Mouse (Mus musculus) lung, embryonic 14.5 days (tissue): Measurements from ENCODE around the gene Fggy. TPM values are rescaled to one million over a fixed set of nuclear protein-coding genes. Genes with fewer than 3 reads are reported as not detected.

Experiments
- ATAC-seq: fragments of 200-750 bp; cut with Nextera tagmentation; 2 replicates; pipeline ENCODE4 v1.8.0; 2017; ENCODE audit warnings: mild to moderate bottlenecking, moderate TSS enrichment, moderate library complexity; ENCODE audit not compliant: insufficient read depth
- DNase-seq: peaks from one replicate; pipeline ENCODE4 v3.0.0-alpha.2; 2015
- H3K27ac ChIP-seq: fragments of 300-500 bp; sonication (generic); 2 replicates; pipeline ENCODE4 v1.5.1; 2014; ENCODE audit warnings: low read depth, mild to moderate bottlenecking, moderate library complexity
- H3K27me3 ChIP-seq: fragments of 300-500 bp; sonication (generic); 2 replicates; pipeline ENCODE4 v1.6.1; 2014; ENCODE audit warnings: low read length, control low read depth; ENCODE audit not compliant: insufficient read depth
- H3K36me3 ChIP-seq: fragments of 300-500 bp; sonication (generic); 2 replicates; pipeline ENCODE4 v1.6.1; 2014; ENCODE audit warnings: control low read depth; ENCODE audit not compliant: insufficient read depth
- H3K4me1 ChIP-seq: fragments of 300-500 bp; sonication (generic); 2 replicates; pipeline ENCODE4 v1.6.1; 2014; ENCODE audit warnings: antibody characterized with exemption, control low read depth; ENCODE audit not compliant: insufficient read depth
- H3K4me2 ChIP-seq: fragments of 300-500 bp; sonication (generic); 2 replicates; pipeline ENCODE4 v1.6.1; 2014; ENCODE audit warnings: mild to moderate bottlenecking
- H3K4me3 ChIP-seq: fragments of 300-500 bp; sonication (generic); 2 replicates; pipeline ENCODE4 v1.5.1; 2014; ENCODE audit warnings: low read depth, low read length
- H3K9ac ChIP-seq: fragments of 300-500 bp; sonication (generic); 2 replicates; pipeline ENCODE4 v1.6.1; 2014
- H3K9me3 ChIP-seq: fragments of 300-500 bp; sonication (generic); 2 replicates; pipeline ENCODE4 v1.6.1; 2016; ENCODE audit warnings: low read depth, low read length, control low read depth
- CTCF ChIP-seq: IDR thresholded peaks from 2 replicates; pipeline ENCODE4 v1.5.1; 2016; ENCODE audit warnings: antibody characterized with exemption, low read depth
- WGBS: fragments of 180-500 bp; shearing (Covaris S2); extraction: QIAGEN DNeasy Blood & Tissue Kit; methylation state at CpG from one replicate; pipeline ENCODE4 v1.1.7; 2014; 5-methylcytosine and 5-hydroxymethylcytosine counted together
- polyA plus RNA-seq: library from polyadenylated mRNA; unstranded; fragments of >200 nt; fragmentation: Nextera tagmentation; extraction: Ambion mirVana; gene quantifications from 2 replicates; pipeline ENCODE4 v1.2.1, GENCODE M21; 2014

Gene Fggy
- polyA plus RNA-seq, 1 experiment from 2014 or later: 9.8 TPM

DNA sequence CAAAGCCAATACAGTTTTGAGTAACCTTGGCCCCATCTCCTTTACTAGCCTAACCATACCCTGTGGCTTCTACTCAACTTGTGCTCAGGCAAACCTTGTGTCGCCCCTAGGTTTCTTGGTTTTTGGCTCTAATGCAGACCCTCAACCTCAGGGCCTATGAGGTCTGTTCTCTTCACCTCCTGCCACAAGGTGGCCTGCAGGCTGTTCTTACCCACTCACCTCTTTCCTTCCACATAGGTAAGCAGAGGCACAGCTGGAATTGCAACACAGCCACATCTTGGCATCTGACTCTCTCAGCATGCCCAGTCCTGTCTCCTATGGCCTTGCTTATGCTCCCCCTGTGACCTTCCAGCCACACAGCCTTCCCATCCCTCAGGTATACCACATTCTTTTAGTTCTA is 114.7 kb downstream of the Fggy start:
- Histone ChIP-seq H3K9ac (no peak overlapping the region), H3K4me1 (no peaks in the 10 kb centered on the region), H3K9me3 (no peaks in the 10 kb centered on the region), H3K27ac (no peak overlapping the region), H3K27me3 (no peaks in the 10 kb centered on the region), H3K4me2 (no peak overlapping the region), H3K4me3 (no peak overlapping the region), H3K36me3 (no peaks in the 10 kb centered on the region)
- no peak for ATAC-seq
- 91% methylated on average over 1 of the region's 1 CpGs for WGBS
- DNase-seq: no peak
- no peak for TF ChIP-seq CTCF

DNA sequence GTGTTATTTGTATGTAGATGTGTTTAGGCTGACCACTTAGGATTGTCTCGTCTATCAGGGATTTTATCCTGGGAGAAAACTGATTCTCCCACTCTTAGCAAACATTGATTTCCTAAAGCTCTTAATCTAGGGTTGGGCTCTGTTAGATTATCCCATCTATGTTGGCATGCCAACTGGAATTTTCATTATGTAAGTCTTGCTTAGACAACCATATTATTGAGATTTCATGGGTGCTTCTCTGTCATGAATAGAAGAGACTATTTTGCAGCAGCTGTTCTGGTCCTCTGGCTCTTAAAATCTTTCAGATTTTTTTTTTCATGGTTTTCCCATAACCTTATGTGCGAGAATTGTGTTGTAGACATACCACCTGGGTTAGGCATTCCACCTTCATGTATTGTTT is 119.1 kb downstream of the Fggy start:
- DNase-seq: no peak
- Histone ChIP-seq H3K4me1 (no peaks in the 10 kb centered on the region), H3K27ac (no peak overlapping the region), H3K4me2 (no peak overlapping the region), H3K9ac (no peak overlapping the region), H3K9me3 (no peaks in the 10 kb centered on the region), H3K36me3 (no peaks in the 10 kb centered on the region), H3K4me3 (no peak overlapping the region), H3K27me3 (no peaks in the 10 kb centered on the region)
- 82% methylated on average over 2 of the region's 2 CpGs for WGBS
- no peak for TF ChIP-seq CTCF
- no peak for ATAC-seq

DNA sequence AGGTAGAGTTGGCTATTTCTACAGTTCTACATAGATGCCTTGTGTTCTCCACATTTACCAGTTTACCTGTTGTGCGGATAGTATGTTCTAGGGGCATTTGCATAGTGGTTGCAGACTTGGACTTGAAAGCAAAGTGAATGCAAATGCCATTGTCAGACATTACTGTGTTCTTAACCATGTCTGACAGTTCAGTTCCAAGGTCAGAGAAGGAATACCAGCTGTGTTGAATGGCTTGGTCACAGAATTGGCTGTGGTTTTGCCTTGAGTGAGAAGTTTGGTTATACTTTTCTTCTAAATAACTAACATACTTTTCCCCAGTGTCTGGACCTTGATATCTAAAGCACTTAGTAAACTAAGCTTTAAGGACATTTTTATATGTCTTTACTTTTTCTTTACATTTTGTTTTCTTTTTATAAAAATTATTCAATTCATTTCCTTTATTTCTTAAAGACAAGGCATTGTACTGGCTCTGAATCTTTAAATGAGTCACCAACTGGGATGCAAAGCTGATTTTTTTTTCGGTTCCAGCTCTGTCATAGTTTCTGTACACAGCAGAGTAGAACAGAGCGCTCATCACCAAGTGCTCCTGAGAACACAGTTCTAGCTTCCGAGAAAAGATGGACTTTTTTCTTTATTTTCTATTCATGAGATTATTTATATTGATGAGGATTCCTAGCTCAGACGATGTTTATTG is 123.6 kb downstream of the Fggy start:
- DNase-seq (no peak), ATAC-seq (no peak)
- Histone ChIP-seq H3K27ac (no peak overlapping the region), H3K4me3 (no peak overlapping the region), H3K9me3 (no peaks in the 10 kb centered on the region), H3K4me1 (0 out of 2 replicates have a peak, but pooled peaks cover 3% of the 10 kb centered on the region), H3K27me3 (no peaks in the 10 kb centered on the region), H3K36me3 (no peaks in the 10 kb centered on the region), H3K9ac (no peak overlapping the region), H3K4me2 (no peak overlapping the region)
- TF ChIP-seq CTCF: no peak
- WGBS: 77% methylated on average over 5 of the region's 5 CpGs

DNA sequence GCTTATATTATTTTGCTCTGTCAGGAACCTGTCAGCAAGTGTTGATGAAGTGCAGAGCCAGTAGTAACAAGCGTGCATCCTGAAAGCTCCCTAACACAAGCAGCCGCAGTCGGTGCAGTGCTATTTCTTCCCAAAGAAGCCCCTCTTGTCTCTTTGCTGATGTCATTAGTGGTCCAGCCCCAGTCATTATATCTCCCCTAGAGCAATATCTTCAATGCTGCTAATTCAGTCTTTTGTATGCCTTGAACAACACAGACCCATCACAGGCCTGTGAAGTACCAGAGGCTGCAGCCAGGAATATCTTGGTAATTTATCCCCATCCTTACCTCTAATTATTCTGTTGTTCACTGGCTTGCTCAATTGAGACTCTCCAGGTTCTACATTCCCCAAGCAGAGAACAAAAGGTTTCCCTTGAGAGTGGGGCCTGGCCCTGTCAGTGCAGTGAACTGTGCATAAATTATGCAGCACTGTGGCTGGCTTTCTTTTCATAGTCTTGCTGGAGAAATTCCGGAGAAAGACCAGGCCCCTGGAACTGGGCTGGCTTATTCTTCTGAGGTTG is 127.3 kb downstream of the Fggy start:
- Histone ChIP-seq H3K4me1 (0 out of 2 replicates have a peak, but pooled peaks cover 3% of the 10 kb centered on the region), H3K4me3 (no peak overlapping the region), H3K4me2 (no peak overlapping the region), H3K27me3 (no peaks in the 10 kb centered on the region), H3K9me3 (no peaks in the 10 kb centered on the region), H3K9ac (no peak overlapping the region), H3K27ac (0 out of 2 replicates have a peak overlapping the region, but pooled peaks have one; percentile 15), H3K36me3 (no peaks in the 10 kb centered on the region)
- DNase-seq: peak; percentile 23
- ATAC-seq: peak; percentile 38
- TF ChIP-seq CTCF: no peak
- 33% methylated on average over 4 of the region's 4 CpGs for WGBS

DNA sequence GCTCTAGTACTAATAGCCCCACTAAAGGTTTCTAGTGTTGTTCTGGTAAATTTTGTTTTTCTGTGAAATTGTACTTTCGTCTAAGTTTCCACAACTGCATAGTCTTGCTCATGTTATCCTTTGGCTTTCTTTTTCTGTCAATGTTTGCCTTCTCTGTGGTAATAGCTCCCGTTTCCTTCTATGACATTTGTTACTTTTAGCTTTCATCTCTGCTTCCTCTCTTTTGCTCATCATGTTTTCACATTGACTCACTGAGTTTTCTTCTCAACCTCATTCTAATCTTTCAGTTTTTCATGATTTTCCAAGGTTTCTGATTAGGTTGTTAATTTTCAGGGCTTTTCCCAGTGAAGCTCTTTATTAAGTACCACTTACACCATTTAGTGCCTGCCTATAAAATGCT is 129.5 kb downstream of the Fggy start:
- 0 out of 2 replicates have a peak, but pooled peaks cover 3% of the 10 kb centered on the region for H3K4me1 ChIP-seq
- H3K9me3 ChIP-seq: no peaks in the 10 kb centered on the region
- 53% methylated on average over 2 of the region's 2 CpGs for WGBS
- H3K9ac ChIP-seq: no peak overlapping the region
- H3K27me3 ChIP-seq: no peaks in the 10 kb centered on the region
- TF ChIP-seq CTCF: no peak
- no peak for DNase-seq
- H3K4me2 ChIP-seq: no peak overlapping the region
- no peaks in the 10 kb centered on the region for H3K36me3 ChIP-seq
- no peak overlapping the region for H3K4me3 ChIP-seq
- no peak for ATAC-seq
- no peak overlapping the region for H3K27ac ChIP-seq

DNA sequence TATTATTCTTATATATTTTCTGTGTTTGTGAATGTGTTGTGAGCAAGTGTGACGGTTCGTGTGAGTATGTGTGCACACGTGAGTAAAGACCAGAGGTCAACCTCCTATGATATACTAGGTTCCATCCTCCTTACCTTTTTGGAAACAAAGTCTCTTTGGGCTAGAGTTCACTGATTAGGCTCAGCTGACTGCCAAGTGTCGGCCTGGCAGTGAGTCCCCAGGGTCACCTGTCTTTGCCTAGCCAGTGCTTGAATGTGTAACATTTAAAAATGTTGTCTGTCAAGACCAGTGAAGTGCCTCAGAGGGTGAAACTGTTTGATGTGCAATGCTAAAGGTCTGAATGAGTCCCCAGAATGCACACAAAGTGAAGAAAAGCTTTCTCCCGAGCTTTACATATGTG is 130.0 kb downstream of the Fggy start:
- 0 out of 2 replicates have a peak, but pooled peaks cover 3% of the 10 kb centered on the region for H3K4me1 ChIP-seq
- no peak for TF ChIP-seq CTCF
- H3K9me3 ChIP-seq: no peaks in the 10 kb centered on the region
- H3K4me3 ChIP-seq: no peak overlapping the region
- ATAC-seq (no peak), DNase-seq (no peak)
- no peak overlapping the region for H3K9ac ChIP-seq
- no peaks in the 10 kb centered on the region for H3K27me3 ChIP-seq
- no peaks in the 10 kb centered on the region for H3K36me3 ChIP-seq
- no peak overlapping the region for H3K27ac ChIP-seq
- no peak overlapping the region for H3K4me2 ChIP-seq
- 73% methylated on average over 5 of the region's 5 CpGs for WGBS

DNA sequence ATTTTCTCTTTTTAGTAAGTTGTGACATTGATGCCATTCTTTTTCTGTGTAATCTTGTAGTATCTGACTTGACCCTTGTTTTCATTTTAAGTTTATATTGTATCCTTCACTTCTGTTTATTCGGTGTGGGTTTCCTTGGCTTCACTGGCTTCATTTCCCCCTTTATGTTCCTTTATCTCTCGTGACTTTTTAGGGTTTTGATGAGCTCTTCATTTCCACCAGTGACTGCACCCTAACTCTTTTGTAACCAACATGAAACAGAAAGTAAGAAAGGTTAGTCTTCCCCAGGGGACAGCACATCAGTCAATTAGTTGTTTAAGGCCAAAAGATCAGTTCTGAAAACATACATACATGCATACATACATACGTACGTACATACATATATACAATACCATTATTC is 130.9 kb downstream of the Fggy start:
- Histone ChIP-seq H3K9me3 (no peaks in the 10 kb centered on the region), H3K4me2 (no peak overlapping the region), H3K4me1 (0 out of 2 replicates have a peak, but pooled peaks cover 3% of the 10 kb centered on the region), H3K4me3 (no peak overlapping the region), H3K27ac (no peak overlapping the region), H3K27me3 (no peaks in the 10 kb centered on the region), H3K9ac (no peak overlapping the region), H3K36me3 (no peaks in the 10 kb centered on the region)
- no peak for TF ChIP-seq CTCF
- 84% methylated on average over 4 of the region's 4 CpGs for WGBS
- DNase-seq: no peak
- ATAC-seq: no peak
